27 mouse cellular contexts compared by ENCODE assay signal in the genomic region with DNA sequence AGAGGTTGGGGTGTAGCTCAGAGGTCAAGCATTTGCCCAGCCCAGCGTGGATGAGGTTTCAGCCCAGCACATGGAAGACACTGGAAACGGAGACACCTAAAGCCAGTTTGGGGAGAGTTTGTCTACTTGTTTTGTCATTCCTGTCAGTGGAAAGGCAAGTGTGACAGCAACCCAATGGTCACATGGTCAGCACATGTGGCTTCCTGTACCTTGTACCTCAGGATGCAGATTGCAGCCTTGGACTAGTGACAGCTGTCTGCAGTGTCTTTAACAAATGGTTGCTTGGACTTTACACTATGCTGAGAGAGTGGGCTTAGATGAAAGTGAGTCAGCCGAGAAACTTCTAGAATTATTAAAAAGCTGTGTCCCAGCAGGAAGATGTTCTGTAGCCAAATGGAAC. TPM values are rescaled to one million over a fixed set of nuclear protein-coding genes. Genes with fewer than 3 reads are reported as not detected.
DNase-seq lines count a peak whose midpoint lies in the region; ATAC-seq and TF ChIP-seq lines count a peak whose summit lies in the region.
"Had no signal": no experiment of that assay in that cellular context is flagged by ENCODE, and none has a peak within 500 bp of the region (broad histone marks: within the 10 kb centered on the region; RNA-seq: fewer than 3 reads in every experiment).

No protein-coding gene starts in this region.

- H3K4me3 ChIP-seq in intestine, embryonic 16.5 days (ENCODE audit: low read length), result no peak overlapping the region
- H3K4me3 ChIP-seq in intestine, embryonic 15.5 days (replicated peaks), result no peak overlapping the region
- H3K4me3 ChIP-seq in kidney, embryonic 14.5 days (ENCODE audit: low read length), result no peak overlapping the region
- no peak overlapping the region for H3K4me3 ChIP-seq in kidney, postnatal 0 days (replicated peaks; ENCODE audit: low read depth, low read length)
- H3K4me3 ChIP-seq: forebrain, embryonic 15.5 days; heart, embryonic 10.5 days; heart, embryonic 15.5 days; megakaryocyte, embryonic 14.5 days; midbrain, embryonic 12.5 days; neural tube, embryonic 13.5 days had no signal

- no peak overlapping the region for H3K27ac ChIP-seq in intestine, embryonic 16.5 days (ENCODE audit: low read length)
- H3K27ac ChIP-seq in intestine, embryonic 15.5 days, result no peak overlapping the region
- H3K27ac ChIP-seq in kidney, embryonic 14.5 days (ENCODE audit: low read depth, low read length), result no peak overlapping the region
- H3K27ac ChIP-seq in kidney, postnatal 0 days, result no peak overlapping the region
- H3K27ac ChIP-seq: forebrain, embryonic 15.5 days; heart, embryonic 10.5 days; heart, embryonic 15.5 days; midbrain, embryonic 12.5 days; neural tube, embryonic 13.5 days had no signal

- no peaks in the 10 kb centered on the region for H3K9me3 ChIP-seq in intestine, embryonic 16.5 days (ENCODE audit: control insufficient read depth, low read length)
- H3K9me3 ChIP-seq in intestine, embryonic 15.5 days, result no peaks in the 10 kb centered on the region
- no peaks in the 10 kb centered on the region for H3K9me3 ChIP-seq in kidney, embryonic 14.5 days (ENCODE audit: control insufficient read depth, low read length)
- no peaks in the 10 kb centered on the region for H3K9me3 ChIP-seq in kidney, postnatal 0 days (replicated peaks; ENCODE audit: low read length)
- H3K9me3 ChIP-seq: forebrain, embryonic 15.5 days; G1E; heart, embryonic 10.5 days; heart, embryonic 15.5 days; midbrain, embryonic 12.5 days; neural tube, embryonic 13.5 days had no signal

- DNase-seq in kidney, adult 9 months, result peak; percentile 43
- no peak for DNase-seq in kidney, postnatal 0 days (ENCODE audit: low spot score)
- peak; percentile 68 for DNase-seq in yolk sac, embryonic 10.5 days (ENCODE audit: low spot score)
- DNase-seq: adrenal gland, adult 8-10 months; cerebellum, adult 8-10 months; cerebellum, postnatal 25 days; gastrocnemius, postnatal 25 days; heart, adult 11 months; layer of hippocampus, postnatal 36 days; left cerebral cortex, postnatal 4 days; lung, adult 18-20 months; lung, postnatal 4 days; thymus, postnatal 4 days had no signal

- no peaks in the 10 kb centered on the region for H3K4me1 ChIP-seq in intestine, embryonic 16.5 days (ENCODE audit: control insufficient read depth, insufficient read depth, low read length)
- H3K4me1 ChIP-seq in intestine, embryonic 15.5 days (replicated peaks), result no peaks in the 10 kb centered on the region
- no peaks in the 10 kb centered on the region for H3K4me1 ChIP-seq in kidney, embryonic 14.5 days (ENCODE audit: control insufficient read depth, insufficient read depth, low read length)
- no peaks in the 10 kb centered on the region for H3K4me1 ChIP-seq in kidney, postnatal 0 days (replicated peaks; ENCODE audit: insufficient read depth, low read length)
- H3K4me1 ChIP-seq: heart, embryonic 15.5 days had no signal

- H3K4me2 ChIP-seq in intestine, embryonic 16.5 days (ENCODE audit: low read depth, low read length), result no peak overlapping the region
- no peak overlapping the region for H3K4me2 ChIP-seq in intestine, embryonic 15.5 days (replicated peaks)
- H3K4me2 ChIP-seq in kidney, embryonic 14.5 days (replicated peaks; ENCODE audit: low read depth, low read length), result no peak overlapping the region
- H3K4me2 ChIP-seq in kidney, postnatal 0 days (ENCODE audit: low read length), result no peak overlapping the region
- H3K4me2 ChIP-seq: forebrain, embryonic 15.5 days; heart, embryonic 15.5 days; midbrain, embryonic 12.5 days; neural tube, embryonic 13.5 days had no signal

- TF ChIP-seq CTCF in kidney, postnatal 0 days (IDR thresholded peaks at IDR 0.05; ENCODE audit: low read depth), result no peak

- WGBS in intestine, embryonic 16.5 days, result 72% methylated on average over 3 of the region's 3 CpGs
- WGBS in intestine, embryonic 15.5 days, result 71% methylated on average over 3 of the region's 3 CpGs
- 72% methylated on average over 3 of the region's 3 CpGs for WGBS in kidney, embryonic 14.5 days
- 57% methylated on average over 3 of the region's 3 CpGs for WGBS in kidney, postnatal 0 days

- ATAC-seq in intestine, embryonic 16.5 days, result peak; percentile 74
- no peak for ATAC-seq in intestine, embryonic 15.5 days
- ATAC-seq in kidney, embryonic 14.5 days (ENCODE audit: low FRiP score, low TSS enrichment), result no peak
- peak; percentile 82 for ATAC-seq in kidney, postnatal 0 days (replicated peaks; ENCODE audit: low FRiP score, low read depth)
- ATAC-seq in monocyte, adult 5-6 weeks (replicated peaks; ENCODE audit: insufficient number of reproducible peaks, low FRiP score, low TSS enrichment, poor library complexity, severe bottlenecking), result no peak
- ATAC-seq: forebrain, embryonic 15.5 days; hindbrain, embryonic 16.5 days; lung, postnatal 0 days had no signal

- H3K9ac ChIP-seq in intestine, embryonic 16.5 days (ENCODE audit: low read depth, low read length), result no peak overlapping the region
- H3K9ac ChIP-seq in intestine, embryonic 15.5 days, result no peak overlapping the region
- no peak overlapping the region for H3K9ac ChIP-seq in kidney, embryonic 14.5 days (ENCODE audit: low read depth, low read length)
- H3K9ac ChIP-seq in kidney, postnatal 0 days (ENCODE audit: low read depth, low read length), result no peak overlapping the region
- H3K9ac ChIP-seq: forebrain, embryonic 15.5 days; heart, embryonic 15.5 days; midbrain, embryonic 12.5 days; neural tube, embryonic 13.5 days had no signal

- H3K36me3 ChIP-seq in intestine, embryonic 16.5 days (ENCODE audit: control insufficient read depth, insufficient read depth, low read length), result no peaks in the 10 kb centered on the region
- no peaks in the 10 kb centered on the region for H3K36me3 ChIP-seq in intestine, embryonic 15.5 days
- no peaks in the 10 kb centered on the region for H3K36me3 ChIP-seq in kidney, embryonic 14.5 days (ENCODE audit: control insufficient read depth, insufficient read depth, low read length)
- H3K36me3 ChIP-seq in kidney, postnatal 0 days (ENCODE audit: insufficient read depth, low read length), result no peaks in the 10 kb centered on the region
- H3K36me3 ChIP-seq: forebrain, embryonic 15.5 days; G1E; heart, embryonic 10.5 days; heart, embryonic 15.5 days; midbrain, embryonic 12.5 days; neural tube, embryonic 13.5 days had no signal

- no peaks in the 10 kb centered on the region for H3K27me3 ChIP-seq in intestine, embryonic 16.5 days (replicated peaks; ENCODE audit: control insufficient read depth, insufficient read depth, low read length)
- no peaks in the 10 kb centered on the region for H3K27me3 ChIP-seq in intestine, embryonic 15.5 days (replicated peaks)
- H3K27me3 ChIP-seq in kidney, embryonic 14.5 days (ENCODE audit: control insufficient read depth, insufficient read depth, low read length), result no peaks in the 10 kb centered on the region
- H3K27me3 ChIP-seq in kidney, postnatal 0 days (ENCODE audit: insufficient read depth, low read length), result no peaks in the 10 kb centered on the region
- H3K27me3 ChIP-seq: forebrain, embryonic 15.5 days; heart, embryonic 15.5 days; midbrain, embryonic 12.5 days; neural tube, embryonic 13.5 days had no signal

RNA-seq across cellular contexts. Expression of a gene that starts 14.4 kb away (rescaled TPM):
- 1.7 TPM in 2 replicates for polyA plus RNA-seq in intestine, embryonic 16.5 days (2015; fragmentation: Nextera tagmentation; extraction: Ambion mirVana)
- polyA plus RNA-seq in intestine, embryonic 15.5 days (2015; fragmentation: Nextera tagmentation; extraction: Ambion mirVana), result 1.5 and 2.8 TPM in 2 replicates
- 1.7 and 2.4 TPM in 2 replicates for polyA plus RNA-seq in kidney, embryonic 14.5 days (2014; fragmentation: Nextera tagmentation; extraction: Ambion mirVana)
- 1.6 and 1.9 TPM in 2 replicates for polyA plus RNA-seq in kidney, postnatal 0 days (2015; fragmentation: Nextera tagmentation; extraction: Ambion mirVana)
- total RNA-seq in monocyte, adult 5-6 weeks (2017), result 0.43 to 1.3 TPM (median 1.1 TPM) in 3 replicates
- total RNA-seq: gastrocnemius, adult 18-20 months; gastrocnemius, postnatal 25 days had no signal

RNA-seq across cellular contexts. Expression of a gene that starts 31.0 kb away (rescaled TPM):
- polyA plus RNA-seq in intestine, embryonic 16.5 days (2015; fragmentation: Nextera tagmentation; extraction: Ambion mirVana), result 8.0 and 9.9 TPM in 2 replicates
- 8.4 and 13.4 TPM in 2 replicates for polyA plus RNA-seq in intestine, embryonic 15.5 days (2015; fragmentation: Nextera tagmentation; extraction: Ambion mirVana)
- polyA plus RNA-seq in kidney, embryonic 14.5 days (2014; fragmentation: Nextera tagmentation; extraction: Ambion mirVana), result 5.6 and 8.5 TPM in 2 replicates
- polyA plus RNA-seq in kidney, postnatal 0 days (2015; fragmentation: Nextera tagmentation; extraction: Ambion mirVana), result 6.1 and 6.9 TPM in 2 replicates
- 24.5 to 27.2 TPM (median 25.1 TPM) in 3 replicates for total RNA-seq in monocyte, adult 5-6 weeks (2017)

Comparison
In these comparisons a context has a peak if more than half of its experiments do, and no peak if none do; other contexts are left out.
1. ATAC-seq: peak in intestine, embryonic 16.5 days (single experiment) and kidney, postnatal 0 days (single experiment); none in intestine, embryonic 15.5 days (single experiment), kidney, embryonic 14.5 days (single experiment) and monocyte, adult 5-6 weeks (single experiment).